Mouse (Mus musculus): Measurements from ENCODE around the gene Snrpc. TPM values are rescaled to one million over a fixed set of nuclear protein-coding genes. Genes with fewer than 3 reads are reported as not detected.

The Snrpc gene
- polyA plus RNA-seq, 1 experiment from 2014 or later, result 277 TPM

DNA sequence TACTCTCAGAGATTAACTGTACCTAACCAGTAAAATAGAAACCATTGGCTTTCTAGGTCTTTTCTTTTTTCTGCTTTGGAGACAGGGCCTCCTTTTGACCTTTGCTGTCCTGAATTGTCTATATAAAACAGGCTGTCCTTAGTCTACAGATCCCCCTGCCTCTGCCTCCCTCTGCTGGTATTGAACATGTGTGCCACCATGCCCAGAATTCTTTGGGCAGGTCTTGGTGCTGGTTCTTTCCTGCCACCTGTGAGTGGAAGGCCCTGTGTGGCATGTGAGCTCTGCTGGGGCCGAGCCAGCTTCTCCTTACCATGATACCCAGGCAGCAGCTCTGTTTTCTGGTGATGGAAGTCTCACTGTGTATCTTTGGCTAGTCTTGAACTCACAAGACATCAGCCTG lies 10.4 kb downstream of the Snrpc start:
- WGBS, result 87% methylated on average over 1 of the region's 1 CpGs
- Histone ChIP-seq H3K9ac (no peak overlapping the region), H3K27me3 (no peaks in the 10 kb centered on the region), H3K9me3 (no peaks in the 10 kb centered on the region), H3K27ac (no peak overlapping the region), H3K4me2 (no peak overlapping the region), H3K4me1 (no peaks in the 10 kb centered on the region), H3K36me3 (peaks cover 91% of the 10 kb centered on the region), H3K4me3 (no peak overlapping the region)
- no peak for ATAC-seq (ENCODE audit: insufficient number of reproducible peaks, low FRiP score, low TSS enrichment, low read depth)

- H3K4me3 ChIP-seq, result no peak overlapping the region
- H3K4me2 ChIP-seq, result no peak overlapping the region
- no peak for ATAC-seq (ENCODE audit: insufficient number of reproducible peaks, low FRiP score, low TSS enrichment, low read depth)
- 78% methylated on average over 3 of the region's 3 CpGs for WGBS
- H3K9ac ChIP-seq, result no peak overlapping the region
- no peak overlapping the region for H3K27ac ChIP-seq
- H3K36me3 ChIP-seq, result peaks cover 79% of the 10 kb centered on the region
- no peaks in the 10 kb centered on the region for H3K4me1 ChIP-seq
- H3K27me3 ChIP-seq, result no peaks in the 10 kb centered on the region
- H3K9me3 ChIP-seq, result no peaks in the 10 kb centered on the region
These were observed 13.1 kb downstream of the Snrpc start for GRCm38 (mm10) chr17:27851076-27851475.

- Histone ChIP-seq H3K9ac (peak within 1 kb of the TSS; percentile 80), H3K4me3 (peak within 1 kb of the TSS; percentile 90), H3K4me1 (peaks cover 22% of the 10 kb centered on the region), H3K36me3 (peaks cover 28% of the 10 kb centered on the region), H3K9me3 (no peaks in the 10 kb centered on the region), H3K4me2 (peak within 1 kb of the TSS; percentile 79), H3K27ac (peak within 1 kb of the TSS; percentile 90), H3K27me3 (no peaks in the 10 kb centered on the region)
- WGBS, result under 1% methylated on average over 42 of the region's 54 CpGs
- peak; percentile 83 for ATAC-seq (ENCODE audit: insufficient number of reproducible peaks, low FRiP score, low TSS enrichment, low read depth)
These were observed 18.4 kb downstream of the Snrpc start, which contains the start of gene Uhrf1bp1 for GRCm38 (mm10) chr17:27856265-27856797. Uhrf1bp1 (plus strand) TSS chr17:27856441.

DNA sequence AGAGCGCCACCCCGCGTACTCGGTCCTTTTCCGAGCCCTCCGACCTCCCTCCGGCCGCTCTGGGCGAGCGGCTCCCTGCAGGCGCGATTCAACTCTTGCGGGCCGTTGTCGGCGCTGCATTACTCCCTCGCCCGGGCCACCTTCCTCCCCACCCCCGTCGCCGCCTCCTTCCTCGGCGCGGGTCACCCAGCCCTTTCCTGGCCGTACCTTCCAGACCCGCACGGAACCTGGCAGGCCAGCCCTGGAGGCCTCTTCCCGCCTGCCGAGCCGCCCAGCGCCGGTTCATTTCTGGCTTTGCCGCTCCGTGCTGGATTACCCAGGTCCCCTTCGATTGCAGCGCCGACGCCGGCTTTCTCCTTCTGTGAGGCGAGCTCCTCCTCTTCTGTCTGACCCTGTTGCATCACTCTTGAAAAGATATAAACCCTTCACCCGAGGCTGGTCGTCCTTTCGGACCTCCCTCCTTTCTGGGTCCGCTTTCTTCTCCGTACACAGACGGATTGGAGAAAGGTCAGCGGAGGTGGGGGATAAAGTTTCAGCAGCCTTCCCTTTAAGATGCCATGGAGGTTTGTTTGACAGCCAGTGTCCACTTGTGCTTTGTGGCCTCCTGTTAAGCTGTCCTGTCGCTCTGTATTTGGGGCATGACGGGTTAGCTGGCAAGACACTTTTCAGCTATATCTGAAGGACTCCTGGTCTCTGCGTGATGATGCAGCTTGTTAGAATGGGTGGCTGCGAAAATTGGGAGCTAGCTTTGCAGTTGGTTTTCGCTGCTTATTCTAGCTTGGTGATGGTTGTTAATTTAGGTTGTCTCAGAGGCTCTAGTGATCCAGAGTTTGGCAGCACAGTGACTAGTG lies 19.1 kb downstream of the Snrpc start:
- 1% methylated on average over 52 of the region's 52 CpGs for WGBS

GRCm38 (mm10) chr17:27857649-27858475 lies 19.9 kb downstream of the Snrpc start:
- H3K27ac ChIP-seq, result peak overlapping the region; percentile 90; the same call in 1 of the 2 replicates

More for the DNA sequence above, 19.1 kb downstream of the Snrpc start:
- Histone ChIP-seq H3K4me1 (peaks cover 22% of the 10 kb centered on the region), H3K27me3 (no peaks in the 10 kb centered on the region), H3K36me3 (peaks cover 24% of the 10 kb centered on the region), H3K9ac (peak overlapping the region; percentile 80), H3K4me2 (peak overlapping the region; percentile 79), H3K27ac (peak overlapping the region; percentile 90), H3K4me3 (peak overlapping the region; percentile 90), H3K9me3 (no peaks in the 10 kb centered on the region)
- ATAC-seq (ENCODE audit: insufficient number of reproducible peaks, low FRiP score, low TSS enrichment, low read depth), result peak; percentile 43

DNA sequence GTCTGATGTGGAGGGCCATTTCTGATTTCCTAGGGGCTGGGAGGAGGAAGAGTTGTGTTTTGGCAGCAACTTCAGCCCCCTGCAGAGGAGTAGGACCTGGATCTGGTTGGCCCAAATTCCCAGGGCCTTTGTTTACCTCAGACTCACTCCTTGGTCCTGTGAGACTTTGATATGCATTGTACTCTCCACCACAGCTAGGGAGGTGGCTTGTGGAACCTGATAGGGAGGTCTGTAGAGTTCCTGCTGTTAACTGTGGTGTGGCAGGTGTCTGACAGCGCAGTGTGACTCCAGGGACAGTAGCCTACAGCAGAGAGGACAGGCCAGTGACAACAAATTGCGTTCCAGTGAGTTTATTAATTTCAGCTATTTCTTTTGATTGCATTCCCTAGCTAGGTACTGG lies 21.2 kb downstream of the Snrpc start:
- no peak overlapping the region for H3K4me2 ChIP-seq
- no peaks in the 10 kb centered on the region for H3K9me3 ChIP-seq
- WGBS, result 48% methylated on average over 2 of the region's 2 CpGs
- no peak overlapping the region for H3K9ac ChIP-seq
- H3K27me3 ChIP-seq, result no peaks in the 10 kb centered on the region
- no peak overlapping the region for H3K4me3 ChIP-seq
- peaks cover 22% of the 10 kb centered on the region for H3K4me1 ChIP-seq
- ATAC-seq (ENCODE audit: insufficient number of reproducible peaks, low FRiP score, low TSS enrichment, low read depth), result no peak
- no peak overlapping the region for H3K27ac ChIP-seq
- H3K36me3 ChIP-seq, result peaks cover 5% of the 10 kb centered on the region

More at GRCm38 (mm10) chr17:27857649-27858475, 19.9 kb downstream of the Snrpc start:
- peak overlapping the region; percentile 90 for H3K4me3 ChIP-seq
- H3K4me1 ChIP-seq, result peaks cover 22% of the 10 kb centered on the region
- H3K36me3 ChIP-seq, result peaks cover 16% of the 10 kb centered on the region
- peak overlapping the region; percentile 80 for H3K9ac ChIP-seq
- no peak for ATAC-seq (ENCODE audit: insufficient number of reproducible peaks, low FRiP score, low TSS enrichment, low read depth)
- H3K4me2 ChIP-seq, result peak overlapping the region; percentile 79
- 46% methylated on average over 11 of the region's 11 CpGs for WGBS
- no peaks in the 10 kb centered on the region for H3K27me3 ChIP-seq
- H3K9me3 ChIP-seq, result no peaks in the 10 kb centered on the region

GRCm38 (mm10) chr17:27865461-27865860 lies 27.5 kb downstream of the Snrpc start:
- Histone ChIP-seq H3K9ac (no peak overlapping the region), H3K27ac (no peak overlapping the region), H3K27me3 (no peaks in the 10 kb centered on the region), H3K4me2 (no peak overlapping the region), H3K4me3 (no peak overlapping the region), H3K9me3 (no peaks in the 10 kb centered on the region), H3K4me1 (peaks cover 8% of the 10 kb centered on the region; the same call in 1 of the 2 replicates), H3K36me3 (no peaks in the 10 kb centered on the region)
- 81% methylated on average over 2 of the region's 2 CpGs for WGBS
- no peak for ATAC-seq (ENCODE audit: insufficient number of reproducible peaks, low FRiP score, low TSS enrichment, low read depth)

- ATAC-seq (ENCODE audit: insufficient number of reproducible peaks, low FRiP score, low TSS enrichment, low read depth), result no peak
- Histone ChIP-seq H3K9ac (no peak overlapping the region), H3K27me3 (no peaks in the 10 kb centered on the region), H3K4me3 (no peak overlapping the region), H3K9me3 (no peaks in the 10 kb centered on the region), H3K36me3 (no peaks in the 10 kb centered on the region), H3K27ac (no peak overlapping the region), H3K4me2 (no peak overlapping the region), H3K4me1 (peaks cover 8% of the 10 kb centered on the region; the same call in 1 of the 2 replicates)
- WGBS, result 68% methylated on average over 4 of the region's 4 CpGs
These were observed 28.8 kb downstream of the Snrpc start for GRCm38 (mm10) chr17:27866737-27867136.

- 88% methylated on average over 3 of the region's 3 CpGs for WGBS
- no peak overlapping the region for H3K9ac ChIP-seq
- no peak overlapping the region for H3K4me3 ChIP-seq
- H3K36me3 ChIP-seq, result no peaks in the 10 kb centered on the region; the same call in 1 of the 2 replicates
- no peaks in the 10 kb centered on the region for H3K27me3 ChIP-seq
- H3K9me3 ChIP-seq, result no peaks in the 10 kb centered on the region
- no peaks in the 10 kb centered on the region for H3K4me1 ChIP-seq
- H3K27ac ChIP-seq, result no peak overlapping the region
- no peak overlapping the region for H3K4me2 ChIP-seq
- no peak for ATAC-seq (ENCODE audit: insufficient number of reproducible peaks, low FRiP score, low TSS enrichment, low read depth)
These were observed 33.9 kb downstream of the Snrpc start for GRCm38 (mm10) chr17:27871851-27872250.

DNA sequence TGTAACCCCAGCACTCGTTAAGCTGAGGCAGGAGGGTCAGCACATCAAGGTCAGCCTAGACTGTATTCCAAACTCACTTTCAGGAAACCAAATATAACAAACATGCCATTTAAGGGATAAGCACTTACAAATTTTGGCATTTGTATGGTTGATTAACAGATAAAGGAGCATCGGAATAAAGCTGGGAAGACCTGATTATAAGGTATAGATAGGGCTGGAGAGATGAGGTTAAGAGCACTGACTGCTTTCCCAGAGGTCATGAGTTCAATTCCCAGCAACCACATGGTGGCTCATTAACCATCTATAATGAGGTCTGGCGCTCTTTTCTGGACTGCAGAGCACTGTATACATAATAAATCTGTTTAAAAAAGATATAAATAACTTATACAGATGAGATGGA lies 35.6 kb downstream of the Snrpc start:
- no peak for ATAC-seq (ENCODE audit: insufficient number of reproducible peaks, low FRiP score, low TSS enrichment, low read depth)
- Histone ChIP-seq H3K27me3 (no peaks in the 10 kb centered on the region), H3K4me1 (no peaks in the 10 kb centered on the region), H3K9me3 (no peaks in the 10 kb centered on the region), H3K9ac (no peak overlapping the region), H3K4me3 (no peak overlapping the region), H3K4me2 (no peak overlapping the region), H3K36me3 (peaks cover 9% of the 10 kb centered on the region), H3K27ac (no peak overlapping the region)
- 71% methylated on average over 3 of the region's 3 CpGs for WGBS

DNA sequence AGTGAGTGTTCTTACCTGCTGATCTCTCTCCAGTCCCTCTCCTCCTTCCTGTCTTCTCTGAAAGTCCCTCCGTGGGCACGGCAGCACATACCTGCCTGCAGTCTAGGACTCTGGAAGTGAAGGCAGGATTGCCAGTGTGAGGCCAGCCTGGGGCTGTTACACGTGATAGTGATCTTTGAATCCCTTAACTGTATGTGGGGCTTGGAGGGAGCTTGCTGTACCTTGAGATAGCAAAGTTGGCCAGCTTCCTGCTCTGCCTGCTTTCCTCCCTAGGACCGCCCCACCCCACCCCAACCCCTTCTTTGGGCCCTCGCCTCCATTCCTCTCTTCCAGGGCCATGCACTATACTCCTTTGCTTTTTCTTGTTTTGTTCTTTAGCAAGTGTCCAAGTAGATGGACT lies 36.6 kb downstream of the Snrpc start:
- no peaks in the 10 kb centered on the region for H3K27me3 ChIP-seq
- no peak for ATAC-seq (ENCODE audit: insufficient number of reproducible peaks, low FRiP score, low TSS enrichment, low read depth)
- H3K9ac ChIP-seq, result no peak overlapping the region
- WGBS, result 67% methylated on average over 5 of the region's 5 CpGs
- no peak overlapping the region for H3K27ac ChIP-seq
- H3K36me3 ChIP-seq, result peaks cover 18% of the 10 kb centered on the region
- no peaks in the 10 kb centered on the region for H3K9me3 ChIP-seq
- no peak overlapping the region for H3K4me2 ChIP-seq
- no peak overlapping the region for H3K4me3 ChIP-seq
- no peaks in the 10 kb centered on the region for H3K4me1 ChIP-seq

Measured in limb, embryonic 15.5 days (tissue).